Mouse (Mus musculus) erythroblast, adult 5-6 weeks (primary cell): Measurements from ENCODE around the gene Abhd18. TPM values are rescaled to one million over a fixed set of nuclear protein-coding genes. Genes with fewer than 3 reads are reported as not detected.

Experiments
- ATAC-seq: replicated peaks from 2 replicates; pipeline ENCODE4 v1.8.0; 2016; ENCODE audit warnings: moderate number of reproducible peaks, mild to moderate bottlenecking, moderate TSS enrichment, inconsistent platforms; ENCODE audit not compliant: poor library complexity, low FRiP score, severe bottlenecking
- total RNA-seq, 2 experiments: library from RNA; stranded (forward) in 1 of 2; stranded (reverse) in 1 of 2; fragments of 150-400 nt in 1 of 2; fragments of 200-764, 138-1000 nt in 1 of 2; gene quantifications; 2 replicates each; pipeline versions ENCODE4 v1.2.3 to v1.2.4; 2015 to 2017; ENCODE audit warnings: low replicate concordance in 2 of 2

Gene Abhd18
- total RNA-seq, 2 experiments from 2014 or later = 17.7 to 36.9 TPM

GRCm38 (mm10) chr3:40949170-40949902, 102.6 kb downstream of the Abhd18 start, which contains the start of gene Larp1b:
TSS of gene Larp1b (plus strand) at chr3:40949828.
- peak; percentile 89 for ATAC-seq

- no peak for ATAC-seq
Measured at GRCm38 (mm10) chr3:40949903-40950600, 103.3 kb downstream of the Abhd18 start.

DNA sequence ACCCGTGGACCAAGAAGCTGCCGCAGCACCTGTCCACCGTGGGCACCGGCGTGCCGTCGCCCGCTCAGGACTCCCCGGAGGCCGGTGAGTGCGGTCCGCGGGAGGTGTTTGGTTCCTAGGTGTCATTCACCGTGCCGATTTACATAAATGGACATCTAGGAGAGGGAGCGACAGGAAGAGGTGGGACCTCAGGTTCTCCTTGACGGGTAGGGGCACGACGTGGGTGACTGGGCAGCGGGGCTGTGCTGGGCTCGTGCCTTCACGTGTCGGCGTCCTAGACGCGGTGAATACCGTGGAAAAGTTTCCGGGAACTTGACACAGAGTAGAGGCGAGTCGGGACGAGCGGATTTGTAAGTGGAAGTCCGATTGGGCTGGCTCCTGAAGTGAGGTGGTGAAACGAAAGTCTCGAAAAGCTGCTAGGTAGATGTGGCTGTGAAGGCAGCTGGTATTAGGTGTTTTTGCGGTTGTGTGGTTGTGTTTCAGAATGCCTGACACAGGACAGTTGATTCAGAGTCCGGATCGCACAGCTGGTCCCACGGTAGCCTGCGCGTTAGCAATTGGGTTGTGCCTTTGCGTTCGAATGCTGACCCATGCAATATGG, 103.9 kb downstream of the Abhd18 start:
- peak; percentile 45 for ATAC-seq

DNA sequence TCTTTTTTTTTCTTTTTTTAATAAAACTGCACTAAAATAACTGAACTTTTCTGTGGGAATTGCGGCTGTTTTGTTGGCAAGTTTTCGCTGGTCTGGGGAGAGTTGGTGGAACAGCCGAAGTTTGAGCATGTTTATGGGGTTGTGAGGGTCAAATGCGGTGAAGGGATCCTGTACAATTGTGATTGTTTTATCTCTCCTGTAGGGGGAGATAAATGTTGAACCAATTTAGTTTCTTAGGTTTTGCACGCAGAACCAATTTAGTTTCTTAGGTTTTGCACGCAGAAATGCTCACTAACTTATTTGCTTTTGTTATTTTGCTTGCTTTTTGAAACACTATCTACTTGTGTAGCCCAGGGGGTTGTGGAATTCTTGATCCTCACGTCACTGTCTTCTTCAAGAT, 104.6 kb downstream of the Abhd18 start:
- no peak for ATAC-seq

GRCm38 (mm10) chr3:40952606-40953005, 105.8 kb downstream of the Abhd18 start:
- no peak for ATAC-seq

DNA sequence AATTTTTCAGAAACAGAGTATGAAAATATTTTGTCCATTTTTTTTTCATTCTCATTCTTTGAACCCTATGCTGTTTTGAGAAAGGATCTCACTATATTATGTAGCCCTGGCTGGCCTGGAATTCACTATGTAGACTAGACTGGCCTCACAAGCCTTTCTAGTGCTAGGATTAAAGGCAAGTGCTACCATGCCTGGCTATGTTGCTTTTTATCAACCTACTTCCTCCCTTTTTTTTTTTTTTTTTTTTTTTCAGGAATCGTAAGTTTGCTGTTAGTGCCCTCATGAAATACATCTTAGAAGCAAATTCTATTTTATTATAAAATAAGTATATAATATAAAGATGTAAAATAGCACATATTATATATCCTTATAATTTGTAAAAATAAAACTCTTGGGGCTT, 108.0 kb downstream of the Abhd18 start:
- ATAC-seq = no peak

- ATAC-seq = no peak
Measured at GRCm38 (mm10) chr3:40958831-40959230, 112.1 kb downstream of the Abhd18 start.

- ATAC-seq = no peak
Measured at GRCm38 (mm10) chr3:40980758-40981157, 134.0 kb downstream of the Abhd18 start.

- ATAC-seq = no peak
Measured at GRCm38 (mm10) chr3:40987539-40987938, 140.8 kb downstream of the Abhd18 start.

Other genes starting within 250 kb of the Abhd18 start
- not detected in 2 replicates for gene Slc25a31, start 138.1 kb upstream of the Abhd18 start, total RNA-seq (2015; ENCODE audit: low replicate concordance)
- not detected in 2 replicates for gene Slc25a31, start 138.1 kb upstream of the Abhd18 start, total RNA-seq (2017; ENCODE audit: low replicate concordance)
- 13.8 and 30.7 TPM in 2 replicates for gene Hspa4l, start 102.5 kb upstream of the Abhd18 start, total RNA-seq (2015; ENCODE audit: low replicate concordance)
- gene Hspa4l, start 102.5 kb upstream of the Abhd18 start, total RNA-seq (2017; ENCODE audit: low replicate concordance) = 39.0 and 69.1 TPM in 2 replicates
- gene Plk4, start 47.0 kb upstream of the Abhd18 start, total RNA-seq (2015; ENCODE audit: low replicate concordance) = 24.2 and 36.8 TPM in 2 replicates
- 29.6 and 33.0 TPM in 2 replicates for gene Plk4, start 47.0 kb upstream of the Abhd18 start, total RNA-seq (2017; ENCODE audit: low replicate concordance)
- gene Mfsd8, start 84 bp upstream of the Abhd18 start, total RNA-seq (2015; ENCODE audit: low replicate concordance) = 8.3 and 10.0 TPM in 2 replicates
- 5.6 and 6.6 TPM in 2 replicates for gene Mfsd8, start 84 bp upstream of the Abhd18 start, total RNA-seq (2017; ENCODE audit: low replicate concordance)
- not detected in 2 replicates for gene 1700034I23Rik, start 55.6 kb downstream of the Abhd18 start, total RNA-seq (2015; ENCODE audit: low replicate concordance)
- gene 1700034I23Rik, start 55.6 kb downstream of the Abhd18 start, total RNA-seq (2017; ENCODE audit: low replicate concordance) = not detected in 2 replicates
- 36.2 and 46.3 TPM in 2 replicates for gene Larp1b, start 102.9 kb downstream of the Abhd18 start, total RNA-seq (2015; ENCODE audit: low replicate concordance)
- gene Larp1b, start 102.9 kb downstream of the Abhd18 start, total RNA-seq (2017; ENCODE audit: low replicate concordance) = 48.1 and 70.5 TPM in 2 replicates
- gene Pgrmc2, start 236.1 kb downstream of the Abhd18 start, total RNA-seq (2015; ENCODE audit: low replicate concordance) = 14.0 and 15.0 TPM in 2 replicates
- gene Pgrmc2, start 236.1 kb downstream of the Abhd18 start, total RNA-seq (2017; ENCODE audit: low replicate concordance) = 13.2 and 22.7 TPM in 2 replicates